Mouse (Mus musculus): ENCODE results near the gene Rassf3.

DNA sequence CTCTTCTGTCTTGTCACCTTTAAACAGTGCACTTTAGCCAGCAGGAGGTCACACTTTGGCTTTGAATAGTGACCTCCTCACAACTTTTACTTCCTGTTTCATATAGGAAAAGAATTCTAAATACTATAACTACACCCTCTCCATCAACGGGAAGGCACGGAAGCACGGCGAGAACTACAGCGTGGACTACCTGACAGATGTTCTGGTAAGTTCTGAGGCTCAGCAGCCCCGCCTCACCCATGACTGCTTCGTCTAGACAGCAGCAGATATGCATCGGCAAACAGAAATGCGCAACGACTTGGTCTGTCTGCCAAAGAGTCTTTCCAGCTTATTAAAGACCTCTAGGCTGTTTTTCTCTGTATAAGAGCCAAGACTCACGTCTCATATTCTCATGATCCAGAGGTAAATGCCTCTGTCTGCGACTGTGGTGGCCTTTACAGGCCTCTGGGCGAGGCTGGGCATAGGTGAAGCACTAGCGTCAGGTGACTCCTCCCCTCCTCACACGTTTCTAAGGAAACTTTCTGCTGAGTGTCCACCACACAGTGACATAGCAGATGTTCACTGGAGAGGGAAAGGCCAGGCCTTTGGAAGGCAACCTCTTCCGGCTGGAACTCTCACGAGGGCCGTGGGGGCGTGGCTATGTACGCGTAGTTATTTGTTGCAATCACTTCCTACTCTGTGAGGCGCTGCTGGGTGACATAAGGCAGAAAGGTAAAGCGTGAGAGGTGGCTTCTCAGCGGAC is 99.4 kb downstream of the Rassf3 start:
- TF ChIP-seq CTCF (conservative IDR thresholded peaks at IDR 0.05; ENCODE audit: low read length) = no peak
- no peak for TF ChIP-seq POU5F1 (IDR thresholded peaks at IDR 0.05; ENCODE audit: borderline replicate concordance, low read length)
